Mouse (Mus musculus) bone marrow macrophage, adult 2 months (primary cell): Measurements from ENCODE around the gene Rin2. TPM values are rescaled to one million over a fixed set of nuclear protein-coding genes. Genes with fewer than 3 reads are reported as not detected.
"Not testable (repeated sequence)": the region's sequence is repeated elsewhere in the genome, so short reads cannot be mapped to it uniquely, and the experiment has no call there.

Experiments
- H3K27ac ChIP-seq: 2 replicates; pipeline ENCODE4 v1.5.1; 2012; ENCODE audit warnings: low read depth, low read length; ENCODE audit not compliant: insufficient read depth
- H3K4me1 ChIP-seq: 2 replicates; pipeline ENCODE4 v1.6.1; 2012; ENCODE audit warnings: low read length; ENCODE audit not compliant: control insufficient read depth, insufficient read depth
- H3K4me3 ChIP-seq: 2 replicates; pipeline ENCODE4 v1.5.1; 2012; ENCODE audit warnings: mild to moderate bottlenecking, low read length, moderate library complexity; ENCODE audit not compliant: insufficient read depth
- CTCF ChIP-seq: IDR thresholded peaks from 2 replicates; pipeline ENCODE4 v1.5.1; 2012; ENCODE audit warnings: low read depth, mild to moderate bottlenecking, low read length, moderate library complexity
- POLR2A ChIP-seq: IDR thresholded peaks from 2 replicates; pipeline ENCODE4 v1.6.1; 2012; ENCODE audit warnings: mild to moderate bottlenecking, low read depth, low read length, borderline replicate concordance
- polyA plus RNA-seq: library from polyadenylated mRNA; stranded (reverse); fragments of >200 nt; gene quantifications from 2 replicates; pipeline ENCODE4 v1.2.4, GENCODE M21; 2012; ENCODE audit not compliant: missing spikeins, insufficient read depth, insufficient read length

Gene Rin2
- polyA plus RNA-seq, 1 experiment, result 70.2 TPM

GRCm38 (mm10) chr2:145701605-145702335, 26.8 kb downstream of the Rin2 start:
- Histone ChIP-seq H3K4me1 (peaks cover 3% of the 10 kb centered on the region; the same call in 1 of the 2 replicates), H3K27ac (no peak overlapping the region), H3K4me3 (no peak overlapping the region)
- TF ChIP-seq CTCF (no peak), POLR2A (no peak)

- TF ChIP-seq POLR2A, result no peak
- no peak for TF ChIP-seq CTCF
- Histone ChIP-seq H3K27ac (no peak overlapping the region), H3K4me3 (no peak overlapping the region), H3K4me1 (peaks cover 3% of the 10 kb centered on the region; the same call in 1 of the 2 replicates)
Observed at GRCm38 (mm10) chr2:145704738-145705137, 29.7 kb downstream of the Rin2 start.

- Histone ChIP-seq H3K4me1 (no peaks in the 10 kb centered on the region), H3K4me3 (no peak overlapping the region), H3K27ac (no peak overlapping the region)
- TF ChIP-seq POLR2A (no peak), CTCF (no peak)
Observed at GRCm38 (mm10) chr2:145709727-145710389, 34.8 kb downstream of the Rin2 start.

GRCm38 (mm10) chr2:145711512-145711911, 36.5 kb downstream of the Rin2 start:
- TF ChIP-seq CTCF (no peak), POLR2A (no peak)
- no peak overlapping the region for H3K4me3 ChIP-seq
- H3K27ac ChIP-seq, result no peak overlapping the region
- H3K4me1 ChIP-seq, result no peaks in the 10 kb centered on the region

- Histone ChIP-seq H3K4me3 (no peak overlapping the region), H3K27ac (no peak overlapping the region), H3K4me1 (no peaks in the 10 kb centered on the region)
- TF ChIP-seq POLR2A (no peak), CTCF (no peak)
Observed at GRCm38 (mm10) chr2:145712026-145712425, 37.0 kb downstream of the Rin2 start.

GRCm38 (mm10) chr2:145717539-145717938, 42.5 kb downstream of the Rin2 start:
- Histone ChIP-seq H3K4me1 (peaks cover 5% of the 10 kb centered on the region), H3K4me3 (no peak overlapping the region), H3K27ac (no peak overlapping the region)
- TF ChIP-seq CTCF (no peak), POLR2A (no peak)

- Histone ChIP-seq H3K4me3 (no peak overlapping the region), H3K27ac (no peak overlapping the region), H3K4me1 (peaks cover 5% of the 10 kb centered on the region)
- TF ChIP-seq POLR2A (no peak), CTCF (no peak)
Observed at GRCm38 (mm10) chr2:145718624-145719183, 43.7 kb downstream of the Rin2 start.

- Histone ChIP-seq H3K4me1 (peaks cover 5% of the 10 kb centered on the region), H3K27ac (no peak overlapping the region), H3K4me3 (no peak overlapping the region)
- TF ChIP-seq POLR2A (no peak), CTCF (no peak)
Observed at GRCm38 (mm10) chr2:145720157-145720556, 45.1 kb downstream of the Rin2 start.

GRCm38 (mm10) chr2:145720743-145721142, 45.7 kb downstream of the Rin2 start:
- Histone ChIP-seq H3K27ac (no peak overlapping the region), H3K4me3 (no peak overlapping the region), H3K4me1 (peaks cover 5% of the 10 kb centered on the region)
- no peak for TF ChIP-seq CTCF
- TF ChIP-seq POLR2A, result no peak

- not testable (repeated sequence) for H3K4me3 ChIP-seq, H3K27ac ChIP-seq, H3K4me1 ChIP-seq
Observed at GRCm38 (mm10) chr2:145722304-145722703, 47.3 kb downstream of the Rin2 start.

GRCm38 (mm10) chr2:145724288-145724687, 49.3 kb downstream of the Rin2 start:
- Histone ChIP-seq H3K27ac (no peak overlapping the region), H3K4me1 (peaks cover 5% of the 10 kb centered on the region), H3K4me3 (no peak overlapping the region)
- TF ChIP-seq CTCF (no peak), POLR2A (no peak)
